Mouse (Mus musculus) testis, adult 2 months (tissue): ENCODE data around the gene Mmp19.

Source experiments
- CTCF ChIP-seq: fragments of 200-500 bp; IDR thresholded peaks from 2 replicates; pipeline ENCODE4 v1.5.1; 2012; ENCODE audit warnings: low read depth, mild to moderate bottlenecking, inconsistent platforms, low read length, moderate library complexity; ENCODE audit not compliant: control insufficient read depth, insufficient read depth, insufficient replicate concordance
- POLR2A ChIP-seq: fragments of 200-500 bp; IDR thresholded peaks from 2 replicates; pipeline ENCODE4 v1.6.1; 2012; ENCODE audit warnings: low read depth, mild to moderate bottlenecking, inconsistent platforms, low read length, moderate library complexity; ENCODE audit not compliant: control insufficient read depth

GRCm38 (mm10) chr10:128795581-128795980 lies 4.9 kb downstream of the Mmp19 start:
- TF ChIP-seq CTCF (no peak), POLR2A (no peak)
